Mouse (Mus musculus) urinary bladder, adult 18-20 months (tissue): ENCODE measurements around the gene Metrn.

Experiments
- DNase-seq, 2 experiments: peaks; one replicate each; pipeline ENCODE4 v3.0.0; 2022; ENCODE audit warnings: low spot score in 2 of 2, mixed read lengths in 2 of 2

Gene Metrn

DNA sequence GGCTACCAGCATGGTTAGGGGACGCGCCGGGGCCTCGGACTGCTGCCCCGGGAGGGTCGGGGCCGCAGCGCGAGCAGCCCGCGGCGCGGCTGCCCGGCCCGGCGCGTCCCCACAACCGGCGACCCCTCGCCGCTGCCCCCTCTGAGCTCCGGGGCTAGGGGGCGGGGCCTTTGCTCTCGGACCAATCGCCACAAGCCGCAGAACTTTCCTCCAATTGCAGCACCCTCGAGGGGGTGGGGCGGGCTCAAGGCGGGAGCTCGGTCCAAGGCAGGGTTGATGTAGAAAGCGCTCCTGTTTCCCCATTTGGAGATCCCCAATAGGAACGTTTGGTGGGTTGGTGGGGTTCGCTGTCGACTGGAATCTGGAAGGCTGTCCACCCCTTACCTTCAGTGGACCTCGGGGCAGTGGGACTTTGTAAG, at the start of gene Metrn:
Gene Metrn (minus strand): TSS at position 186 of the 419 bp plus-strand sequence.
- peak; percentile 74 to 82 for DNase-seq

DNA sequence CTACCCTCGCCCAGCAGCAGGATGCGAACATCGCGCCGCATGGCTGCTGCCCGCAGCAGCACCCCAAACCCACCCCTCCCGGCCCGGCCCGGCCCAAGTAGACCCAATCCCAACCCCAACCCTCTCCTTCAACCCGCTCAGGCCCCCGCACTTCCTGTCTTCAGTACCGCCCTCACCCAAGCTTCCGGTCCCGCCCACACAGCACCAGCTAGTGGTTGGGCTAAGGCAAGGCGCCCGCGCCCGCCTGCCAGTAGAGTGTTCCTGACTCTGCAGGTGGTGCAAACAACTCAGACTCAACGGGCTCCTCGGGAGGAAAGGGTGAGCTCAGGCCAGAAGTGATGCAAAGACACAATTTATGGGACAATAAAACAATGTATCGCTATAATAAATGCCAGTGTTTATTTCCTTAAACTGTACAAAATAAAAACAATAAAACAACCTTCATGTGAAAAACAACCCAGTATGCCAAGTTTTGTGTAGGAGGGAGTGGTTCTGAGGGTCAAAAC, 47.5 kb upstream of the Metrn start, which contains the start of gene Rhot2:
Gene Rhot2 (minus strand): TSS at position 456 of the 506 bp plus-strand sequence.
- peak; percentile 93 for DNase-seq

DNA sequence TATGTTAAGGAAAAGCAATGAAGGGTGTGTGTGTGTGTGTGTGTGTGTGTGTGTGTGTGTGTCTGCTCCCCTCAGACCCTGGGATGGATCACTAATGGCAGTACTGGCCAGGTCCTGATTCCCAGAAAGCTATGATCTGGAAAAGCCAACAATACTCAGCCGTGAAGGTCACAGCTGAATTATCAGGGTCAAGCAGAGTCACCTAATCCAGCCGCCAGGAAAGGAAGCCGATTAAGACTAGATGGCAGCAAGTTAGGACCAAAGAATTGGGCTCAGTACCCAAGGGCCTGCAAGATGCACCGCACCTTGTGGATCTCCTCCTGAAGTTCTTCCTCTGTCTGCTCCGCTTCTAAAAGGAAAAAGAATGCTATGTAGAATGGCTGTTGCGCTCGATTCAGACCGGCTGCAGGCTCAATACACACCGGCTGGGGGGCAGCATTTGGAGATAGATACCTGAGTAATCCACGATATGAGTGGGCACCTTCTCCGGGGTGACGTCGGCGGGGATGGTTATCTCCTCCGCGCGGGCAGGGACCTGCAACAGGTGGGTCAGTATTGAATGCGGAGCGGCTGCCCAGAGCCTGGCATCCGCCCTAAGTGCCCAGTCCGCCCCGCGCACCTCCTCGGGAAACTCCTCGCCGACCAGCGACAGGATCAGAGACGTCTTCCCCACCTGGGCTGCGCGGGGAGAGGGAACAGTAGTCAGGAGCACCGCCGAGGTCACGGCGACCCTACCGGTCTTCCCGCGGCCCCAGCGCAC, 46.9 kb upstream of the Metrn start:
- DNase-seq = peak in 1 of 2 experiments; percentile 29

DNA sequence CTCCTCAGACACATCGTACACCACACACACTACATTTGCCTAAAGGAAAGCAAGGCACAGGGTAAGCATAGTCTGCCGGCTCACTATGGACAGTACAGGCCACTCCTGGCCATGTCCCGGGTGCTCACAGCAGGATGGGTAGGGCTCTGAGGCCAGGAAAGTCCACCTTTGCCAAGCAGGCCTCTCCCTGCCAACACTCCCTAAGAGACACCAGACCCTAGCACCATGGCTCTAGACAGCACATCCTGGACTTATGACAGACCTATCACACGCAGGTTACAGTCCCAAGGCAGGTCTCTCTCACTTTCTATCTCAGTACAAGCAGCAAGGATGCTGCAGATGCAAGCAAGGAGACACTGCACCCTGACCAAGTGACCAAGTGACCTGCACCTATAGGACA, 46.2 kb upstream of the Metrn start:
- DNase-seq = no peak

DNA sequence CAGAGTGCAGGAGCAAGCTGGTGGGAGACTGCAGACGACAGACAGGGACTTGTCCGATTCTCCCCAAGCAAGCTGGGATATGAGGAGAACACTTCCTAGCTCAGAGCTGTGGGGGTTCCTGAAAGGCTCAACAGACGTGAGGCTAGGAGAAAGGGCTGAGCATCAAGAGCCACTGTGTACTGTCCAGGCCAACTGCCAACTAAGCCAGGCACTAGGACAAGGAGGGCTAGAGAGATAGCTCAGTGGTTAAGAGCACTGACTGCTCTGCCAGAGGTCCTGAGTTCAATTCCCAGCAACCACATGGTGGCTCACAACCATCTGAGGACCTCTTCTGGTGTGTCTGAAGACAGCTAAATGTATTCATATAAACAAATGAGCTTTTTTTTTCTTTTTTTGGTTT, 45.6 kb upstream of the Metrn start:
- no peak for DNase-seq

DNA sequence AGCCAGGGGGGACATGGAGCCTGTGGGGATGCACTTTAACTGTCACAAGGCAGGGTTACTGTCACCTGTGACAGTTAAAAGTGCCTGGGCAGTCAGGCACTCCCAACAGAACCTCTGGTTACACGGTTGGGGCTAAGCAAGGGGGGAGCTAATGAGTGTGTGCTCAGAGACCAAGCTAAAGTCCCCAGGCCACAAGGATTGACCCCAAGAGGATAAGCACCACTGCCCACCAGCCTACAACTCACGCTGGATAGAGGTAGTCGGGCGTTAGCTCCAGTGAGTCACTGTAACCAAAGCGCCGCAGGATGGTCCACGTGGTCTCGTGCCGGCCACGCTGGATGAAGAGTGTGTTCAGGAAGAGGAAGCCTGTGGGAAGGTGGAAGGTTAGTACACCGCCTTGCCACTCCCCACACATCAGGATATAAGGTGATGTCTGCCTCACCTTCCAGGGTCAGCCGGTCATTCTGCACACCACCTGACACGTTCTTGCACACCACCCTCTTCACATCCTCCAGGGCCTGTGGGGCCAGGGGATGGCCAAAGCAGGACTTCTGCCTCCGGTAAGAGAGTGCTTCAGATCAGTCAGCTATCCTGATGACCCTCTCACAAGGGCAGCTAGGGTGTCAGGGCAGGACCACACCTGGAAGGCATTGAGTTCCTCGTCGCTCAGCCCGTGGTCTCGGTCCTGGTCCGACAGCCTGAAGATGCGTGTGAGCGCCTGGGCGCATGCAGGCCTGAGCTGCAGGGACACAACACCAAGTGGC, 44.4 kb upstream of the Metrn start, which contains the start of gene Gm20683:
Gene Gm20683 (minus strand): TSS at position 647 of the 764 bp plus-strand sequence.
- no peak for DNase-seq

DNA sequence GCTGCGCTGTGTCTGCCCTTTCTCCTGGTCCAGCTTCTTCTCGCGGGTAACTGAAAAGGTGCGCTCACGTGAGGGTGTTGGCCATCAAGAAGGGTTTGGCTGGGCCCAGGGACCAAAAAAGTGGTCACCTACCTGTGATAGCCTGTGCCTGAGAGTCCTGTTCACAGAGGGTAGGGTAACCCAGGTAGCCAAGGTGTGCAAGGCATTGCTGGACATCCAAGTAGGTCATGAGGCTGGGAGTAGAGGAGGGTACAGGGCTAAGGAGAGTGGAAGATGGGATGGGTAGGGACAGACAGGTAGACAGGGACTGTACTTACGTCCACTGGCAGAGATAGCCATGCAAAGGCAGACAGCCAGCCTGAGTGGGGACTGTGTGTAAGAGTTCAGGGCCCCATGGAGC, 43.6 kb upstream of the Metrn start:
- no peak for DNase-seq

DNA sequence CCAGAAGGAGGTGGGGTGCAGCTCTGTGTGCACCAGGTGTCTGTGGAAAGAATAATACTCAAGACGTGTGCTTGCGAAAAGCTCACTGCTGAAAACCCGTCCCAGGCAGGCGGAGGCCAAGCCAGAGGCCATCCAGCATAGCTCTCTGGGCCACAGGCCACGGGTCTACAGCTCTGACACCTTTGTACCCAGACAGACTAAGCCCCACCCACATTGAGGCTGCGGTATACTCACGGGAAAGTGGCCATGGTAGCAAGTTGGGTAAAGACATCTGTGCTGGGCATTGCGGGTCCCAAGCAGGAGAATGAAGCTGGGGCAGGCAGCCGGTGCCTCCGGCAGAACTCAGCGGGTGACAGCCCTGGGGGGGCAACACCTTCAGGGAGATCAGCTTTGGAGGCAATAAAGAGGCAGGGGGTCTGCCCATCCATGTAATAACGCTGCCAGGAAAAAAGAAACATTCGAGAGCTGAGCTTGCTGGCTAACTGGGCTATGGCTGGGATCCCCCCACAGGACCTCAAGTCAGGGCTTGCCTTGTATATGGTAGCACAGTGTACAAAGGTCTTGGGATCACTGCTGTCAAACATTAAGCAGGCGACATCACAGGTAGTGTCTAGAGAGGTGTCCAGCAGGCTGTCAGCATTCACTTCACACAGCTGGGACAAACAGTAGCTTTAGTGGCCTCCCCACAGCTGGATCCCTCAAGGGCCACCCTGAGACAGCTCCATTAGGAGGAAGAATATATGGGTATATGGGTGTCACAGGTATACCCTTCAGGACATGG, 42.7 kb upstream of the Metrn start:
- DNase-seq = no peak

DNA sequence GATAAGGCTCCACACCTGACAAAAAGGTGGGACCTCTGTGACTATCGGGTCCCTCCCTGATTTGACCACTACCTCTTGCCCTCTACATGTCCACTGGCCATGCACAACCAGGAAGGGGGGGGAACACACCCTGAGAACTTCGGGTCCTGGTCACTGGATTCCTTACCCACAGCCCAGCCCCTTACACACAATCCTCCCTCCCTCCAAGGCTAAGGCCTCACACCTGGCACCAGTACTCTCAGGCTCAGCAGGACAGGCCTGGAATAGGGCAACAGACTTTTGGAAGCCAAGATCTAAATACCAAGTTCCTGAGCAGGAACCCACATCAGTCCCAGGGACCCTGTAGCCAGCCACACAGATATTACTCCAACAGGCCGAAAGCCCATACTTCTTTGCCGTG, 42.0 kb upstream of the Metrn start:
- no peak for DNase-seq

DNA sequence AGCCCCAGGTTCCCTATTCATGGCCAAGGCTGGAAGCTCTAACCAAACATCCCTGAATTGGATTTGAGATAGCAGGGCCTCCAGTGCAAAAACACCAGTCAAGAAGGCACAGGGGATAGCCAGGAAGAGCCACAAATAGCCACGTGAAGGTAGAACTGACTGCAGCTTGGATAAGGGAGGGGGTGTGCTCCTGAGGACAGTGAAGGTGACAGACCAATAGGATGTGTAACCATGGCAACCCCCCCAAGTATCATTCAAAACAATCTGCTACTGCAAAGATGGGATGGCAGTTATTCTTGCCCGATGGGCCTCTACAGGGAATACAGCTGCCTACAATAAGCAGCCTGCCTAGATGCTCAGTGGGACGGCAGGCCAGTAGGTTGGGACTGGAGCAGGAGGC, 40.6 kb upstream of the Metrn start:
- no peak for DNase-seq

DNA sequence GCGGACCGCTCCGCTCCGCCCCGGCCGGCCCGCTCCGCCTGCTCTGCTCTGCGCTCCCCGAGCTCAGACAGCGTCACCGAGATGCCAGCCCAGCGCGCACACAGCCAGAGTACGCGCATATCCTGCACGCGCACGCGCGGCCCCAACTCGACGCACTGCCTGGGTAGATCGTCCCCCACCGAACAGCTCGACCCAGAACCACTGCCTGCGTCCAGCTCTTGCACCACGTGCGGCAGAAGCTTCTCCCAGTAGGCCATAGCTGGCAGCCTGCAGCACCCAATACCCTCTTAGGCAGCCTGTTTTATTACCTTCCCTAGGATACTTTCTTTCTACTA, 40.1 kb upstream of the Metrn start, which contains the start of gene Rhbdl1:
Gene Rhbdl1 (minus strand): TSS at position 220 of the 335 bp plus-strand sequence.
- DNase-seq = peak in 1 of 2 experiments; percentile 46

DNA sequence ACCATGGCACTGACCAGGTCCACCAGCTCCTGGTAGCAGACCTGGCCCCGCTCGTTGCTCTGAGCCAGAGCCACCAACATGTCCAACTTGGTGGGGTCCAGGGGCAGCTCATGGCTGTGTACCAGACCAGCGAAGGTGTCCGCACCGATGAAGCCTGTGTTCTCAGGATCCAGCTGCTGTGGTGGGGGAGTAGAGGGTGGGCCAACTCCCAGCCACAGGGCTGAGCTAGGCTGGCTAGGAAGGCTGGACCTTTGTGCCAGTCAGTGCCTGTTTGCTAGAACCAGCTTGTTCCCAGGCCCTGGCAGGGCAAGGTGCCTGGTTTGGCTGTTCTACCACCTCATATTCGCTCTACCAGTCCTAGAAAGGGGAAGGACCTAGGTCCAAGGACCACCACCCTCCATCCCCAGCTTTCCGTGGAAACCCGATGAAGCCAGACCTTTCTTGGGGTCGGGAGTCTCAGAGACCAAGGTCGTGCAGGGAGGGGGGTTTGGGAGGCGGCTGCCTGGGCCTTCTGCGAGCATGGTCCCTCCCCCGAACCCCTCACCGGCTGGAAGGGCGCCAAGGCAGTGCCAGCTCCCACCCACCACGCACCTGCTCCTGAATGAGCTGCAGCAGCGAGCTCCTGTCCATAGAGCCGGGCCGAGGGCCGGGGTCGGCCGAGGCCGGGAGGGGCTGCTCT, 39.6 kb upstream of the Metrn start:
- peak in 1 of 2 experiments; percentile 35 for DNase-seq

DNA sequence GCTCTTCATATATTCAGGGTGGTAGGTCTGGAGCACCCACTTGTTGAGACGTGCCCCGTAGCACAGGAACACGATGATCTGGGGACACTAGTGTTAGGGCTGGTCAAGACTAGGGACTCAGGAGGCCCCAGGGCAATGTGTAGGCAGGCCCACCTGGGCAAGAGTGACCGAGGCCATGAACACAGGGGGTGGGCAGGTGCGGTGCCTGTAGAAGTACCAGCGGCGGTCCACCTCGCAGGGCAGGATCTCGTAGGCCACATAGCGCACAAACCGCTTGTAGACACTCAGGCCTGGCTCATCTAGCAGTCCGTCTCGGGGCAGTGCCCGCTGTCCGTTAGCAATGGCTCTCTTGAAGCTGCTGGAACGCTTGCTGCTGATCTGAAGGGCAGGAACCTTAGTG, 38.9 kb upstream of the Metrn start:
- DNase-seq = no peak

DNA sequence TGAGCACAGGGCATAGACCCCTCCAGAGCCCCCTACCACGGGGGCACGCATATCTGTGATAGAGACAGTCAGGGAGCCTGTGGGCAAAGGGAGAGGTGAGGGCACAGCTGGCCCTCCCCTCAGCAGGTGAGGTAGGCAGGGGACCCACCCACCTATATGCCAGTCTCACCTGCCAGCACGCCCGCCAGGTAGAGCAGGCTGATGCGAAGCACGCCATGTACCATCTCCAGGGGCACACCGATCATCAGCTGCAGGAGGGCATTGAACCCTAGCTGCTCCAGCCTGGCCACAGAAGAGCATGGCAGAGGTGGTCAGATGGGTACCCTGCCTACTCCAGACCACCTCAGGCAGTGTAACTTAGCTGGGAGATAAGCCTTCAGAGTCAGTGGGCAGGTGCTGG, 38.4 kb upstream of the Metrn start:
- no peak for DNase-seq

DNA sequence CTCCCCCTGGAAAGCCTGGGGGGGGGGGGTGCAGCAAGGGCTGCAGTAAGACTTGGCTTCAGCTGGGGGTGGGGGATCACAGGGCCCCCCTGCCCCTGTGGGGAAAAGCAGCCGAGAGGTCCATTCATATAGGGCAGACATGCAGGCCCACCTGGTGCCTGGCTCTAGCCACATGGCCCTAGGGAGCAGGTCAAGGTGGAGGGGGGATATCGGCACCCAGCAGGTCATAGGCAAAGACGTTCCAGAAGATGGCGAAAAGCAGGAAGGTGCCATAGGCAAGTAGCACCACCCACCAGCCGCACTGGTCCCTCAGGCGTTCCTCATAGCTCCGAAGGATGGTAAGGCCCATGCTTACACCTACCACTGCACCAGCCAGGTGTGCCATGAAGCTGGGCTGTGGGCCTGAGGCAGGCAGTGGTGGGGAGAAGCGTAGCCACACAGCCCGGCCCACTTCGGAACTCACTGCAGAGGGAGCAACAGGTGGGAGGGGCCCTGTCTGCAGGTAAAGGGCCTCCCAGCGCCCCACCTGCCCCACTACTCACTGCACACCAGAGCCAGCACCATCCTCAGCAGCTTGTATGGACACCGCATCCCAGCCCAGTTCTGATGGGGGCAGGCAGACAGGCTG, 37.8 kb upstream of the Metrn start:
- DNase-seq = no peak

DNA sequence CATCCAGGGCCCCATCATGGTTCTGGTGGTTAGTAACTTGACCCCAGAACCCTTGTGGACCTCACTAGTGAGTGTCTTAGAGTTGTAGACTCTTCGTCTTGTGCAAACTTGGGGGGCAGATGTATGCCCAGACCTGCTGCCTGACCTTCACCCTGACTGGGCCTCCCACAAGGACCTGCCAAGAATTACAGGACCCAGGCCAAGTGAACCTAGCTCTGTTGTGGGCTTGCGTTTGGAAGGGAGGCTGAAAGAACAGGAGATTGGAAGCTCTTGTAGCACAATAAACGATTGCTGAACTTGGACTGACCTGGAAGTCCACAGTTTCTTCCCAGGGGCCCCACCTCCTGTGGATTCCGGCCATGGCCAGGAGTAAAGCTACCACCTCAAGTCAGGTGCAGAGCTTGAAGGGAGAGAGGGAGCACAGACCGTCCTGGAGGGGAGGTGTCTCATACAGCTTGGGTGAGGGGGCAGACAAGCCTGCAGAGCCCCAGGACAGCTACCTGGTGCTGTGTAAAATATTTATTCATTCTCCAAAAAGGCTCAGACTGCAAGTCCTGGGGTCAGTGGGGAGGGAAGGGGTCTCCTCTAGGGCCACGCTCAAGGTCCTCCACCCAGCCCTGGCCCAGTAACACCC, 37.1 kb upstream of the Metrn start:
- no peak for DNase-seq

DNA sequence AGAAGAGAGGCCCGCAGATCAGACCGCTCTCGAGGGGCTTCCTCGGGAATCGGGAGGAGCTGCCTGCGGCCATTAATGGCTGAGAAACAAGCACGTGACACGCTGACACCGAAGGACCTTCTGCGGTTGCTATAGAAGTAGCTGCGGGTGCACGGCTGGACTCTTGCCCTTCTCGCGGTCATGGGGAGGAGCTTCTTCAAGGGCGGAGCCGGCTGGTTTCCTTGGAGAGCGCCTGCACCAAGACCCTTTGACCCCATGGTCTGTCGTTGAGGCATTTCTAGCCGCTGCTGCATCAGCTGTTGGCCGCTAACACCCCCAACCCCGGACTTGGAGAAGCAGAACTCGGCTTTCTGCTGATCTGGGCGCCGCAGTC, 36.3 kb upstream of the Metrn start, which contains the start of gene Stub1:
Gene Stub1 (minus strand): TSS at position 114 of the 373 bp plus-strand sequence.
- DNase-seq = peak in 1 of 2 experiments; percentile 88

DNA sequence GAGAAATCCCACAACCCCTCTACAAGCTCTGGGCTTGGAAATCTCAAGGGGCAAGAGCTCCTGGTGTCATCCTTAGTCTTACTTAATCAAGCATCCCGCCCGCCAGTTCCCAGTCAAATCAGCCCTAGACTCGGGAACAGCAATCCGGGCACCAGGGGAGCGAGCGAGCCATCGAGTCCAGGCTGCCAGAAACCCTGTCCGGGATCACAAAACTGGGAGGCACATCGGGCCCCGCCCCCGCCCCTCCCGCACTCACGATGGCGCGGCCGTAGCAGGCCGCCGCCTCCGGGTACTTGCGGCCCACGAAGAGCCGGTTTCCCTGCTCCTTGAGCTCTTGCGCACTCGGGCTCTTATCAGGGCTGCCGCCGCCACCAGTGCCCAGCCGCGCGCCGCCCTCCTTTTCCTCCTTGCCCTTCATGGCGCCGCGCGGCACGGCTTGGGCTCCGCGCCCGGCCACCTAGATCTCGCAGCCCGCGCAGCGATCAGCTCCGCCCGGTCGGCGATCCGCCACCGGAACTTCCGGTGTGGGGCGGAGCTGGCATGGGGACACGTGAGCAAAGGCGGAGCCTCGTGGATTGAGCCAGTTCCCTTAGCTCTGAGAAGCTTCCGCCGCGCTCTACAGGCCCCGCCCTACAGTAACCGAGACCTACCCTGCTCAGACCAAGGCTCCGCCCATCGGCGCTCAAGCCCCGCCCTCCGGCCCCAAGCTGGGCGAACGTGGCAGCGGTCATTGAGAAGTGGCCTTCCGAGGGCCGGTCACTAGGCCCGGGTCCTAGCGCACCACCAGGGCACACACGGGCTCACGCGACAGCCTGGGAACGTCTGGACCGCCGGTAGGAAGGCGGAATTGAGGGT, 35.7 kb upstream of the Metrn start:
- peak; percentile 98 to 99 for DNase-seq
